Mouse (Mus musculus): ENCODE data around the gene Galnt18.

GRCm38 (mm10) chr7:111655002-111655401 lies 124.8 kb downstream of the Galnt18 start:
- TF ChIP-seq EP300 (IDR thresholded peaks at IDR 0.05; ENCODE audit: low read depth), result no peak
- no peak for TF ChIP-seq CTCF (IDR thresholded peaks at IDR 0.05; ENCODE audit: low read depth)

Data from liver, embryonic 14.5 days (tissue).